Mouse (Mus musculus) forebrain, embryonic 13.5 days (tissue): ENCODE results near the gene Hoxa1. TPM values are rescaled to one million over a fixed set of nuclear protein-coding genes. Genes with fewer than 3 reads are reported as not detected.
A peak's percentile ranks its signal among the peaks of the same experiment; 100 is the strongest.

ENCODE experiments used
- ATAC-seq: fragments of 200-750 bp; cut with Nextera tagmentation; 2 replicates; pipeline ENCODE4 v1.8.0; 2017
- H3K27ac ChIP-seq: fragments of 300-500 bp; sonication (generic); 2 replicates; pipeline ENCODE4 v1.5.1; 2015; ENCODE audit warnings: inconsistent platforms, mild to moderate bottlenecking, moderate library complexity
- H3K27me3 ChIP-seq: fragments of 300-500 bp; sonication (generic); 2 replicates; pipeline ENCODE4 v1.6.1; 2015; ENCODE audit warnings: mild to moderate bottlenecking, inconsistent platforms
- H3K36me3 ChIP-seq: fragments of 300-500 bp; sonication (generic); 2 replicates; pipeline ENCODE4 v1.6.1; 2015; ENCODE audit warnings: mild to moderate bottlenecking, inconsistent platforms; ENCODE audit not compliant: poor library complexity, severe bottlenecking
- H3K4me1 ChIP-seq: fragments of 300-500 bp; sonication (generic); 2 replicates; pipeline ENCODE4 v1.6.1; 2015; ENCODE audit warnings: inconsistent platforms
- H3K4me2 ChIP-seq: fragments of 300-500 bp; sonication (generic); 2 replicates; pipeline ENCODE4 v1.6.1; 2015; ENCODE audit warnings: inconsistent platforms, mild to moderate bottlenecking, moderate library complexity
- H3K4me3 ChIP-seq: fragments of 300-500 bp; sonication (generic); 2 replicates; pipeline ENCODE4 v1.5.1; 2015; ENCODE audit warnings: mild to moderate bottlenecking, inconsistent platforms
- H3K9ac ChIP-seq: fragments of 300-500 bp; sonication (generic); 2 replicates; pipeline ENCODE4 v1.6.1; 2015; ENCODE audit warnings: mild to moderate bottlenecking, inconsistent platforms
- H3K9me3 ChIP-seq: fragments of 300-500 bp; sonication (generic); replicated peaks from 2 replicates; pipeline ENCODE4 v1.6.1; 2016; ENCODE audit warnings: inconsistent platforms
- WGBS: fragments of 180-500 bp; shearing (Covaris S2); methylation state at CpG from one replicate; pipeline ENCODE4 v1.1.7; 2015; 5-methylcytosine and 5-hydroxymethylcytosine counted together
- polyA plus RNA-seq: library from polyadenylated mRNA; unstranded; fragments of >200 nt; fragmentation: Nextera tagmentation; extraction: Ambion mirVana; gene quantifications from 2 replicates; pipeline ENCODE4 v1.2.1, GENCODE M21; 2015

Gene Hoxa1
- polyA plus RNA-seq, 1 experiment from 2014 or later: not detected

GRCm38 (mm10) chr6:52150401-52150966 is 7.6 kb downstream of the Hoxa1 start:
- H3K4me1 ChIP-seq: no peaks in the 10 kb centered on the region
- WGBS: 3% methylated on average over 16 of the region's 16 CpGs
- peaks cover 94% of the 10 kb centered on the region for H3K27me3 ChIP-seq
- H3K9ac ChIP-seq: no peak overlapping the region
- no peak overlapping the region for H3K4me3 ChIP-seq
- H3K9me3 ChIP-seq: peaks cover 5% of the 10 kb centered on the region; the same call in 1 of the 2 replicates
- ATAC-seq: no peak
- H3K36me3 ChIP-seq: no peaks in the 10 kb centered on the region
- H3K4me2 ChIP-seq: no peak overlapping the region
- no peak overlapping the region for H3K27ac ChIP-seq

GRCm38 (mm10) chr6:52139115-52139514 is 19.0 kb downstream of the Hoxa1 start:
- H3K4me3 ChIP-seq: no peak overlapping the region
- ATAC-seq: no peak
- no peak overlapping the region for H3K4me2 ChIP-seq
- no peaks in the 10 kb centered on the region for H3K36me3 ChIP-seq
- no peak overlapping the region for H3K9ac ChIP-seq
- H3K27me3 ChIP-seq: peaks cover 10% of the 10 kb centered on the region
- no peaks in the 10 kb centered on the region for H3K9me3 ChIP-seq
- H3K4me1 ChIP-seq: 0 out of 2 replicates have a peak, but pooled peaks cover 5% of the 10 kb centered on the region
- no peak overlapping the region for H3K27ac ChIP-seq
- 90% methylated on average over 5 of the region's 5 CpGs for WGBS

- Histone ChIP-seq H3K4me1 (0 out of 2 replicates have a peak, but pooled peaks cover 5% of the 10 kb centered on the region), H3K9me3 (no peaks in the 10 kb centered on the region), H3K4me2 (no peak overlapping the region), H3K4me3 (no peak overlapping the region), H3K36me3 (no peaks in the 10 kb centered on the region), H3K9ac (no peak overlapping the region), H3K27me3 (peaks cover 8% of the 10 kb centered on the region), H3K27ac (no peak overlapping the region)
- WGBS: 79% methylated on average over 10 of the region's 10 CpGs
- ATAC-seq: no peak
These were observed 19.5 kb downstream of the Hoxa1 start for GRCm38 (mm10) chr6:52138576-52138975.

GRCm38 (mm10) chr6:52137841-52138535 is 20.1 kb downstream of the Hoxa1 start:
- peaks cover 3% of the 10 kb centered on the region; the same call in 1 of the 2 replicates for H3K27me3 ChIP-seq
- H3K4me3 ChIP-seq: no peak overlapping the region
- 0 out of 2 replicates have a peak, but pooled peaks cover 5% of the 10 kb centered on the region for H3K4me1 ChIP-seq
- whole genome bisulfite sequencing: 50% methylated on average over 9 of the region's 9 CpGs
- no peaks in the 10 kb centered on the region for H3K9me3 ChIP-seq
- no peaks in the 10 kb centered on the region for H3K36me3 ChIP-seq
- H3K27ac ChIP-seq: no peak overlapping the region
- H3K9ac ChIP-seq: no peak overlapping the region
- ATAC-seq: no peak
- H3K4me2 ChIP-seq: no peak overlapping the region

- Histone ChIP-seq H3K4me3 (no peak overlapping the region), H3K27ac (no peak overlapping the region), H3K4me1 (peaks cover 17% of the 10 kb centered on the region), H3K36me3 (no peaks in the 10 kb centered on the region), H3K9me3 (peaks cover 8% of the 10 kb centered on the region), H3K27me3 (no peaks in the 10 kb centered on the region), H3K4me2 (no peak overlapping the region), H3K9ac (no peak overlapping the region)
- ATAC-seq: no peak
- WGBS: 85% methylated on average over 4 of the region's 4 CpGs
These were observed 34.4 kb downstream of the Hoxa1 start for GRCm38 (mm10) chr6:52123673-52124072.

- 79% methylated on average over 3 of the region's 3 CpGs for whole genome bisulfite sequencing
These were observed 36.9 kb downstream of the Hoxa1 start for GRCm38 (mm10) chr6:52121173-52121572.

GRCm38 (mm10) chr6:52118903-52119635 is 39.0 kb downstream of the Hoxa1 start:
- Histone ChIP-seq H3K9me3 (no peaks in the 10 kb centered on the region), H3K4me3 (no peak overlapping the region), H3K4me1 (peaks cover 20% of the 10 kb centered on the region), H3K4me2 (peak overlapping the region; percentile 28; the same call in 1 of the 2 replicates), H3K27ac (peak overlapping the region; percentile 37; the same call in 1 of the 2 replicates), H3K27me3 (no peaks in the 10 kb centered on the region; the same call in 1 of the 2 replicates), H3K36me3 (no peaks in the 10 kb centered on the region), H3K9ac (no peak overlapping the region)
- WGBS: 20% methylated on average over 6 of the region's 6 CpGs
- ATAC-seq: peak; percentile 91

More at GRCm38 (mm10) chr6:52121173-52121572, 36.9 kb downstream of the Hoxa1 start:
- Histone ChIP-seq H3K9ac (no peak overlapping the region), H3K27ac (no peak overlapping the region), H3K4me2 (no peak overlapping the region), H3K9me3 (no peaks in the 10 kb centered on the region), H3K4me3 (no peak overlapping the region), H3K36me3 (no peaks in the 10 kb centered on the region), H3K4me1 (peaks cover 20% of the 10 kb centered on the region), H3K27me3 (no peaks in the 10 kb centered on the region)
- no peak for ATAC-seq

- Histone ChIP-seq H3K9ac (no peak overlapping the region), H3K4me2 (no peak overlapping the region), H3K4me1 (peaks cover 20% of the 10 kb centered on the region), H3K9me3 (no peaks in the 10 kb centered on the region), H3K36me3 (no peaks in the 10 kb centered on the region), H3K27me3 (no peaks in the 10 kb centered on the region; the same call in 1 of the 2 replicates), H3K27ac (no peak overlapping the region), H3K4me3 (no peak overlapping the region)
- WGBS: 28% methylated on average over 5 of the region's 5 CpGs
- ATAC-seq: no peak
These were observed 42.2 kb downstream of the Hoxa1 start for GRCm38 (mm10) chr6:52115899-52116298.

GRCm38 (mm10) chr6:52111846-52112245 is 46.3 kb downstream of the Hoxa1 start:
- Histone ChIP-seq H3K27me3 (no peaks in the 10 kb centered on the region; the same call in 1 of the 2 replicates), H3K4me2 (no peak overlapping the region), H3K9ac (no peak overlapping the region), H3K27ac (no peak overlapping the region), H3K9me3 (no peaks in the 10 kb centered on the region), H3K36me3 (no peaks in the 10 kb centered on the region), H3K4me3 (no peak overlapping the region), H3K4me1 (no peaks in the 10 kb centered on the region)
- ATAC-seq: no peak
- WGBS: 86% methylated on average over 4 of the region's 4 CpGs

- 94% methylated on average over 3 of the region's 3 CpGs for WGBS
- no peaks in the 10 kb centered on the region for H3K36me3 ChIP-seq
- no peak overlapping the region for H3K4me2 ChIP-seq
- H3K4me3 ChIP-seq: no peak overlapping the region
- no peak overlapping the region for H3K9ac ChIP-seq
- H3K4me1 ChIP-seq: 0 out of 2 replicates have a peak, but pooled peaks cover 3% of the 10 kb centered on the region
- no peaks in the 10 kb centered on the region for H3K27me3 ChIP-seq
- no peak overlapping the region for H3K27ac ChIP-seq
- ATAC-seq: no peak
- H3K9me3 ChIP-seq: no peaks in the 10 kb centered on the region
These were observed 50.7 kb downstream of the Hoxa1 start for GRCm38 (mm10) chr6:52107400-52107799.

- WGBS: 82% methylated on average over 3 of the region's 3 CpGs
- Histone ChIP-seq H3K27me3 (no peaks in the 10 kb centered on the region), H3K27ac (no peak overlapping the region), H3K4me3 (no peak overlapping the region), H3K4me1 (0 out of 2 replicates have a peak, but pooled peaks cover 3% of the 10 kb centered on the region), H3K9me3 (no peaks in the 10 kb centered on the region), H3K36me3 (no peaks in the 10 kb centered on the region), H3K4me2 (no peak overlapping the region), H3K9ac (no peak overlapping the region)
- ATAC-seq: no peak
These were observed 51.4 kb downstream of the Hoxa1 start for GRCm38 (mm10) chr6:52106716-52107115.

- H3K27ac ChIP-seq: no peak overlapping the region
- no peak overlapping the region for H3K4me2 ChIP-seq
- 43% methylated on average over 3 of the region's 3 CpGs for WGBS
- 0 out of 2 replicates have a peak, but pooled peaks cover 3% of the 10 kb centered on the region for H3K4me1 ChIP-seq
- no peaks in the 10 kb centered on the region for H3K9me3 ChIP-seq
- no peaks in the 10 kb centered on the region for H3K36me3 ChIP-seq
- no peak overlapping the region for H3K4me3 ChIP-seq
- H3K9ac ChIP-seq: no peak overlapping the region
- no peaks in the 10 kb centered on the region for H3K27me3 ChIP-seq
- no peak for ATAC-seq
These were observed 51.9 kb downstream of the Hoxa1 start for GRCm38 (mm10) chr6:52106178-52106577.
